Mouse (Mus musculus) thymus, postnatal 36 days (tissue): Measurements from ENCODE around the gene Asl.

Experiments
- DNase-seq, 2 experiments: peaks; one replicate each; pipeline ENCODE4 v3.0.0; 2022; ENCODE audit warnings: mixed read lengths in 2 of 2

Gene Asl

GRCm38 (mm10) chr5:130029142-130029897 lies at the start of gene Asl, which contains the start of gene Crcp:
Gene Asl (minus strand): TSS chr5:130029247.
Gene Crcp (plus strand): TSS chr5:130029290.
- peak; percentile 82 to 86 for DNase-seq

- no peak for DNase-seq
Measured at GRCm38 (mm10) chr5:130078834-130079156, 49.7 kb upstream of the Asl start.

- DNase-seq: no peak
Measured at GRCm38 (mm10) chr5:130078096-130078833, 49.2 kb upstream of the Asl start.

GRCm38 (mm10) chr5:130076396-130076795 lies 47.3 kb upstream of the Asl start:
- no peak for DNase-seq

- no peak for DNase-seq
Measured at GRCm38 (mm10) chr5:130074491-130074890, 45.4 kb upstream of the Asl start.

- DNase-seq: no peak
Measured at GRCm38 (mm10) chr5:130073026-130073425, 44.0 kb upstream of the Asl start, which contains the start of gene Tpst1. Gene Tpst1 (plus strand): TSS chr5:130073326.

- DNase-seq: no peak
Measured at GRCm38 (mm10) chr5:130067841-130068264, 38.8 kb upstream of the Asl start.

- DNase-seq: no peak
Measured at GRCm38 (mm10) chr5:130065579-130065978, 36.5 kb upstream of the Asl start.

GRCm38 (mm10) chr5:130063760-130064159 lies 34.7 kb upstream of the Asl start:
- no peak for DNase-seq

GRCm38 (mm10) chr5:130062096-130062495 lies 33.0 kb upstream of the Asl start:
- no peak for DNase-seq

- DNase-seq: no peak
Measured at GRCm38 (mm10) chr5:130060329-130060665, 31.2 kb upstream of the Asl start.

GRCm38 (mm10) chr5:130059413-130060328 lies 30.6 kb upstream of the Asl start:
- DNase-seq: no peak

- DNase-seq: no peak
Measured at GRCm38 (mm10) chr5:130056303-130056702, 27.3 kb upstream of the Asl start.

- DNase-seq: no peak
Measured at GRCm38 (mm10) chr5:130055688-130056087, 26.6 kb upstream of the Asl start.

GRCm38 (mm10) chr5:130052955-130053354 lies 23.9 kb upstream of the Asl start:
- no peak for DNase-seq

- DNase-seq: no peak
Measured at GRCm38 (mm10) chr5:130052510-130052909, 23.5 kb upstream of the Asl start.

GRCm38 (mm10) chr5:130051073-130051860 lies 22.2 kb upstream of the Asl start:
- DNase-seq: no peak

- no peak for DNase-seq
Measured at GRCm38 (mm10) chr5:130050416-130050815, 21.4 kb upstream of the Asl start.

GRCm38 (mm10) chr5:130048786-130049520 lies 19.9 kb upstream of the Asl start:
- DNase-seq: no peak

- DNase-seq: no peak
Measured at GRCm38 (mm10) chr5:130047013-130047412, 18.0 kb upstream of the Asl start.

- no peak for DNase-seq
Measured at GRCm38 (mm10) chr5:130046589-130046988, 17.5 kb upstream of the Asl start.

GRCm38 (mm10) chr5:130046100-130046499 lies 17.1 kb upstream of the Asl start:
- DNase-seq: no peak
